Mouse (Mus musculus): Measurements from ENCODE around the gene Olfr1277. TPM values are rescaled to one million over a fixed set of nuclear protein-coding genes. Genes with fewer than 3 reads are reported as not detected.

Gene Olfr1277
- polyA plus RNA-seq (2021; fragmentation: Nextera tagmentation) = not detected in 2 replicates
- long read RNA-seq, experiment 1 = 0 reads
- long read RNA-seq, experiment 2 = 0 reads

DNA sequence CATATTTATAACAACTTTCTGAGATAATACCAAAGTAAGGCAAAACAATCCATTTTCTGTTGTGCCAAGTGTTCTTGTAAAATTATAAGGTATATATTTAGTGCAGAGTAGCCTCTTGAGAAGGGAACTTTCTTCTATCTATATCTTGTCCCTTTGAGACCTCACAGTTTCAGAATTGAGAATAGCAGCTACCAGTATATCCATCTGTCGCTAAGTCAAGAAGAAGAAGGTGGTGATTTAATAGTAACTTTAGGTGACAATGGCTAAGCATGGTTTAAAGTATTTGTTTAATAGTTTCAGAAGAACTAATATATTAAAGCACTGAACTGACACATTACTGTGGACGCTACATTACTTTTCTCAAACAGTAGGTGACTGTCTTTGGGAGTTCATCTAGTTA is at the start of gene Olfr1277:
Gene Olfr1277, minus strand, starts transcription at position 101 of the 400 bp plus-strand sequence.

DNA sequence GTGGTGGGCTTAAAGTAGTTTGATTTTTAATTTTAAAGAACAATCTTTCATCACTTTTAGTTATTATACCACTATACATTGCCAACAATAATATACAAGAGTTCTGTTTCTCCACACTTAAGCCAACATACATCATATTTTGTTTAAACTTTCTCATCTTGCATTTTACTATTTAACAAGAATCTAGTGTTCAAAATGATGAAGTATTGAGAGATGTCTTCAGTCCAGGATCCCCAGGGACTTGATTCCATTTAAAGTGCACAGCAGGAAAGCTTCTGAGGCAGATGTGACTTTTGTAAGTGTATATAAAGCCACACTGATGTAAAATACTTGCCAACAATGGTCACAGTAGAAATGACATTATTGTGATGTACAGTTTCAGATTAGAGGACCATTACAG is 39.8 kb upstream of the Olfr1277 start, which contains the start of gene Olfr1280:
Gene Olfr1280, plus strand, starts transcription at position 301 of the 400 bp plus-strand sequence.

DNA sequence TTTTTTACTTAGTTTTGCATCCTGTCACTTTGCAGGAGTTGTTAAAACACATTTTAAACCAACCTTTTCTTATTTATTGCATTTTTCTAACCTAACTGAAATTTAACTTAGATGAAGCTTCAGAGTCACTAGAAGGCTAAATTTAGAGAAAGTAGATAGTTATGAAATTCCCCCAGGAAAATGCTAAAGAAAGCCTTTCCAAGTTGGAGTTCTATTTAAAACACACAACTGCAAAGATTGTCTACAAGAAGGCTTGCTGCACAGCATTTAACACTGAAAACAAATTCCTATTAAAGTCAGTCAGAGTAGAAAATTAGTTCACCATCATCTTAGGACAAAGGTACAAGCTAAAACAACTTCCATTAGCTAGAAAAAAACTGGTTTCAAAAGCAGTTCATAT is 26.5 kb upstream of the Olfr1277 start, which contains the start of gene Olfr1279:
Gene Olfr1279, plus strand, starts transcription at position 262 of the 400 bp plus-strand sequence.

DNA sequence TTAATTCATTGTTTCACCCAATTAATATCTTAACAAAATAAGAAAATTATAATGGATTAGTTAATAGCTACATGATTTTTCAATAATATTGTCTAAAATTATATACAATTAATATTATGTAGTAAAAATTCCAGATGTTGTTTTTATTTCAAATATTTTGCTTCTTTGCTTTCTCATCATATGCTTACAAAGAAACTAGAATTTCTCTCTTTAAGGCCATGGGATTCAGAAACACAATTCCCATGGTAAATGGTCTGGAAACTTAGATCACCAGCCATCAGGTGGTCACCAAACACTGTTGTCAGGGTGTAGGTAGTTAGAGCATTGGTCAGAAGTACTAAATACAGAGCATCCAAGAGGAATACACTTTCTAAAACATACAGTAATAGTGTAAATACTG is 15.9 kb upstream of the Olfr1277 start, which contains the start of gene Olfr1278:
Gene Olfr1278, plus strand, starts transcription at position 301 of the 400 bp plus-strand sequence.

DNA sequence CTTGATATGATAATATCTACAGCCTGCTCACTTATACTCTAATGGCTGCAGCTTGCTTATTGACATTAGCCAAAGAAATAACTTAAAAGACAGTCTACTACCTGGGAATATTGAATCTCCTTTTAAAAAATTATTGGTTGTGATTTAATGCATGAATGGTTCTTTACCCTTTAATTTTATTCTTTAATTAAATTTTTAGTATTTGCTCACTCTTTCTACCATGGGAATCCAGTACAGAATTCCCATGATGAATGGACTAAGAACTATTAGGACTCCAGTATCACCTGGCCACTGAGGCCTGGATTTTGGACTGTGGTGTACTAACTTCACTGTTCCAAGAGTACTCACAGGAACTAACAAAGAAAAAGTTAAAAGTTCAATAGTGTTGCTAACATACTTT is 19.7 kb downstream of the Olfr1277 start, which contains the start of gene Olfr1276:
Gene Olfr1276, plus strand, starts transcription at position 301 of the 400 bp plus-strand sequence.

DNA sequence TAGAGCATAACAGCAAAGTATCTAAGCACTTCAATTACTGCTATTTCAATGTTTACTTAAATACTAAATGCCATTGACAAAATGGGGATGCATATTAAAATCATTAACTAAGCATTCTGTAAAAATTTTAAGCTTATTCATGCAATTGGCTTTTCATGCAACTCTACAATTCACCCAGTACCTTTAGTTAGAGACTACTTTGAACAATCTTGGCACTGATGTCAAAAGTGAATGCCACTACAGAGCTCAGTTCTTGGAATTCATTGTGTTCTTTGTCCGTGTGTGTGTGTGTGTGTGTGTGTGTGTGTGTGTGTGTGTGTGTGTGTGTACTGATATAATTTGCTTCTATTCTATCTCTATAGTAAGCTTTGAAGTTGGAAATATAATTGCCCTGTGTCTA is 38.7 kb downstream of the Olfr1277 start, which contains the start of gene Olfr1275:
Gene Olfr1275, minus strand, starts transcription at position 101 of the 400 bp plus-strand sequence.

DNA sequence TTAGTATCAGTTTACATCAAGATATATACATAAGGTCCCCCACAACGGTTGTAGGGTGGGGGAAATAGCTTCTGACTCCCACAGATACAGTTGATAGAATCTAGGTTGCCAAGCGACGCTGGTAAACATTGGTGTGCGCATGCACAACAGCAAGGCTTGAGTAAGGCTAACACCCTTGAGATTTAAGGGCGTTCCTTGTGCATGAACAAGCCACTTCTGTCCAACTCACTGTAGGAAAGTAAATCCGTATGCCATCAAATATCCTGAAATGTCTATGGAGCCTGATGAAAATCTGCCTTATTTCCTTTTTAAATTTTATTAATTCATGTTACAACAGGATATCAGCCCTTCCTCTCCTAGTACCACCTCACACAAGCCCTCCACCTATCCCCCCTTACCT is 44.4 kb downstream of the Olfr1277 start, which contains the start of gene 4930430A15Rik:
Gene 4930430A15Rik, minus strand, starts transcription at position 101 of the 400 bp plus-strand sequence.

Other genes with a start within 250 kb of the Olfr1277 start
- gene Gm13941, start 168.1 kb downstream of the Olfr1277 start, polyA plus RNA-seq (2021; fragmentation: Nextera tagmentation) = not detected in 2 replicates
- gene Gm15130, start 121.2 kb downstream of the Olfr1277 start, polyA plus RNA-seq (2021; fragmentation: Nextera tagmentation) = not detected in 2 replicates
- not detected in 2 replicates for gene 4930430A15Rik, start 44.5 kb downstream of the Olfr1277 start, polyA plus RNA-seq (2021; fragmentation: Nextera tagmentation)
- gene Olfr1275, start 38.8 kb downstream of the Olfr1277 start, polyA plus RNA-seq (2021; fragmentation: Nextera tagmentation) = not detected in 2 replicates
- not detected in 2 replicates for gene Olfr1276, start 19.6 kb downstream of the Olfr1277 start, polyA plus RNA-seq (2021; fragmentation: Nextera tagmentation)
- not detected in 2 replicates for gene Olfr1278, start 16.0 kb upstream of the Olfr1277 start, polyA plus RNA-seq (2021; fragmentation: Nextera tagmentation)
- not detected in 2 replicates for gene Olfr1279, start 26.5 kb upstream of the Olfr1277 start, polyA plus RNA-seq (2021; fragmentation: Nextera tagmentation)
- not detected in 2 replicates for gene Olfr1280, start 39.9 kb upstream of the Olfr1277 start, polyA plus RNA-seq (2021; fragmentation: Nextera tagmentation)
- not detected in 2 replicates for gene Olfr1281, start 52.4 kb upstream of the Olfr1277 start, polyA plus RNA-seq (2021; fragmentation: Nextera tagmentation)
- gene Olfr1282, start 62.0 kb upstream of the Olfr1277 start, polyA plus RNA-seq (2021; fragmentation: Nextera tagmentation) = not detected in 2 replicates
- gene Olfr1283, start 92.7 kb upstream of the Olfr1277 start, polyA plus RNA-seq (2021; fragmentation: Nextera tagmentation) = not detected in 2 replicates
- gene Olfr1284, start 101.4 kb upstream of the Olfr1277 start, polyA plus RNA-seq (2021; fragmentation: Nextera tagmentation) = not detected in 2 replicates
- not detected in 2 replicates for gene Olfr1286, start 149.0 kb upstream of the Olfr1277 start, polyA plus RNA-seq (2021; fragmentation: Nextera tagmentation)
- not detected in 2 replicates for gene Olfr1287, start 175.0 kb upstream of the Olfr1277 start, polyA plus RNA-seq (2021; fragmentation: Nextera tagmentation)
- gene Olfr1288, start 200.0 kb upstream of the Olfr1277 start, polyA plus RNA-seq (2021; fragmentation: Nextera tagmentation) = not detected in 2 replicates
- gene Olfr1289, start 206.7 kb upstream of the Olfr1277 start, polyA plus RNA-seq (2021; fragmentation: Nextera tagmentation) = not detected in 2 replicates
- gene Olfr1290, start 219.7 kb upstream of the Olfr1277 start, polyA plus RNA-seq (2021; fragmentation: Nextera tagmentation) = not detected in 2 replicates
- gene Olfr1291-ps1, start 223.1 kb upstream of the Olfr1277 start, polyA plus RNA-seq (2021; fragmentation: Nextera tagmentation) = not detected in 2 replicates

All from left cerebral cortex, adult 6 months (tissue).